Mouse (Mus musculus): ENCODE results near the gene Gm3415.
"Not testable (repeated sequence)": the region's sequence is repeated elsewhere in the genome, so short reads cannot be mapped to it uniquely, and the experiment has no call there.

Gm3415 gene

DNA sequence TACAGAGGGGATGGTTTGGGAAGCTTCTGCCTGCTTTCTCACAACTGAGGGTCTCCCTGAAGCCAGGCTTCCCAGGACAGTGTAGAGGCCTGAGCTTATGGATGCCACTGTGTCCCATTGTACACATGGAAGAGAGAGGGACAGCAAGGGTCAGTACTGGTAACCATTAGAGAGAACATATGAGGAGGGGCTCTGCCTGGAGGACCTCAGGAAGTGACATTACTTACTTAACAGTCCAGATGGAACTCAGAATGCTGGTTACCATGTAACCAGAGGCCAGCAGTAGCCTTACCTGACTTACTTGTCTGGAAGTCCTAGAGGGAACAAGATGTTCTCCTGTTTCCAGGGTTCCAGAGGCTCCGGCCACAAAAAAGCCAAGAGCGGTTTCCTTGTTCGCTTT lies at the start of gene Gm3415:
Gene Gm3415 (plus strand): TSS at position 301 of the 400 bp plus-strand sequence.
- DNase-seq (ENCODE audit: low spot score) = not testable (repeated sequence)

- not testable (repeated sequence) for DNase-seq (ENCODE audit: low spot score)
These were observed 42.1 kb upstream of the Gm3415 start, which contains the start of gene Gm3402 for GRCm38 (mm10) chr5:146513823-146514222. Gene Gm3402, plus strand, starts transcription at chr5:146514123.

- not testable (repeated sequence) for DNase-seq (ENCODE audit: low spot score)
These were observed 30.4 kb upstream of the Gm3415 start, which contains the start of gene Gm3404 for GRCm38 (mm10) chr5:146525501-146525900. Gene Gm3404, plus strand, starts transcription at chr5:146525801.

DNA sequence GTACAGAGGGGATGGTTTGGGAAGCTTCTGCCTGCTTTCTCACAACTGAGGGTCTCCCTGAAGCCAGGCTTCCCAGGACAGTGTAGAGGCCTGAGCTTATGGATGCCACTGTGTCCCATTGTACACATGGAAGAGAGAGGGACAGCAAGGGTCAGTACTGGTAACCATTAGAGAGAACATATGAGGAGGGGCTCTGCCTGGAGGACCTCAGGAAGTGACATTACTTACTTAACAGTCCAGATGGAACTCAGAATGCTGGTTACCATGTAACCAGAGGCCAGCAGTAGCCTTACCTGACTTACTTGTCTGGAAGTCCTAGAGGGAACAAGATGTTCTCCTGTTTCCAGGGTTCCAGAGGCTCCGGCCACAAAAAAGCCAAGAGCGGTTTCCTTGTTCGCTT lies 18.6 kb upstream of the Gm3415 start, which contains the start of gene Gm3409:
Gene Gm3409 (plus strand): TSS at position 301 of the 400 bp plus-strand sequence.
- DNase-seq (ENCODE audit: low spot score) = not testable (repeated sequence)

GRCm38 (mm10) chr5:146564259-146564658 lies 8.3 kb downstream of the Gm3415 start:
- DNase-seq (ENCODE audit: low spot score) = no peak

- no peak for DNase-seq (ENCODE audit: low spot score)
These were observed 11.1 kb downstream of the Gm3415 start for GRCm38 (mm10) chr5:146567054-146567453.

DNA sequence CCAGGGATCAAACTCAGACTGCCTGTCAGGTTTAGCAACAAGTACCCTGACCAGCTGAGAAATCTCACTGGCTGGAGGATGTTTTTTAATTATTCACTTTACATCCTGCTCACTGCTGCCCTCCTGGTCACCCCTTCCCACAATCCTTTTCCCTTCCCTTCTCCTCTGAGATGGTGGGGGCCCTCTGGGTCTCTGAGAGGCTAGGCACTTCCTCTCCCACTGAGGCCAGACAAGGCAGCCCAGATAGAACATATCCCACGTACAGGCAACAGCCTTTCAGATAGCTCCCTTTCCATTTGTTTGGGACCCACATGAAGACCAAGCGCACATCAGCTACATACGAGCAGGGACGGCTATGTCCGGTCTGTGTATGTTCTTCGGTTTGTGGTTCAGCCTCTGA lies 14.2 kb downstream of the Gm3415 start:
- DNase-seq (ENCODE audit: low spot score) = not testable (repeated sequence)

DNA sequence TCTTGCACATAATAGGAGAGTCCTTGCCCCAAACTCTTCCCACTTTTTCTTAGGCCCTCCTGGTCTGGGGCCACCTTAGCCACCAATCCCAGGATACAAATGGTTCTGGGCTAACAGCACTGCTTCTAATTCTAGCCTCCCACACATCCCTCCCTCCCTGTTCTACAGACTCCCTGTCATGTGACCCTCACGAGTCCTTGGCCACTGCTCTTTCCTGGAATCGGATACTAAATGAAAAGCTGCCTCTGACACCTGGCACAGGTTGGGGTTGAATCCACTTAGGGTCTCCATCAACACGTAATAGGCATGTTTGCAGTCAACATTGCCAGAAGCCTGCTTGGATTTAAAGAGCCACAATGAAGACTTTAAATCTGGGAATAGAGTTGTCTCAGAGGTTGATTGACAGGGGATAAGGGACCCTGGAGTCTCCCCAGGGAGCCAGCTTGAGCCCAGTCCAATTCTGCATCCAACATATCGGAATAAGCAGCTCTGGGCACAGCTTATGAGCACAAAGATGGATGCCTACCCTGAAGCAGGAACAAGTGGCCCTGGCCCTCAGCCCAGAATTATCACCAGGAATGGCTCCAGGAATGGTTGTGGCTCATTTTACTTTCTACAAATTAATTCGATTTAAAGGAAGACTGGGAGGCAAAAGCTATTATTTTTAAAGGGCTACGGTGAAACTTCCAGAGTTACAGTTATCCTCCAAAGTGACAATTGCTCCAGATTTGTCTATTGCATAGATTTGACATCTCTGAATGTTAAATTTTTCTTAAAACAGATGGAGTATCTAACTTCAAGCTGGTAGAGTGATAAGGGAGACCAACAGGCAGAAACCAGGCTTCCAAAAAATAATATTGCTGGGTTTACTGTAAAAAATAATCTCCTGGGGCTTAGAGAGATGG lies 16.1 kb downstream of the Gm3415 start:
- DNase-seq (ENCODE audit: low spot score) = not testable (repeated sequence)

DNA sequence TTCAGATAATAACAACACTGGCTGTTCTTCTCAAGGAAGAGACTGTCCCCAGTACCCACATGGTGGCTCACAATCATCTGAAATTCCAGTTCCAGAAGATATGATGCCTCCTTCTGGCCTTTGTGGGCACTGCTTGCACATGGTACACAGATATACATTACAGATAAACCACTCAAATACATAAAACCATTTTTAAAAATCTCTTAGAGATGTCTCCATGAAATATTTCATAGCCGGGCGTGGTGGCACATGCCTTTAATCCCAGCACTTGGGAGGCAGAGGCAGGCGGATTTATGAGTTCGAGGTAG lies 16.8 kb downstream of the Gm3415 start:
- not testable (repeated sequence) for DNase-seq (ENCODE audit: low spot score)

- DNase-seq (ENCODE audit: low spot score) = no peak
These were observed 20.7 kb downstream of the Gm3415 start for GRCm38 (mm10) chr5:146576668-146577067.

- no peak for DNase-seq (ENCODE audit: low spot score)
These were observed 28.2 kb downstream of the Gm3415 start for GRCm38 (mm10) chr5:146584156-146584477.

- no peak for DNase-seq (ENCODE audit: low spot score)
These were observed 28.8 kb downstream of the Gm3415 start, which contains the start of gene Gpr12 for GRCm38 (mm10) chr5:146584478-146585306. Gene Gpr12, minus strand, starts transcription at chr5:146585239.

DNA sequence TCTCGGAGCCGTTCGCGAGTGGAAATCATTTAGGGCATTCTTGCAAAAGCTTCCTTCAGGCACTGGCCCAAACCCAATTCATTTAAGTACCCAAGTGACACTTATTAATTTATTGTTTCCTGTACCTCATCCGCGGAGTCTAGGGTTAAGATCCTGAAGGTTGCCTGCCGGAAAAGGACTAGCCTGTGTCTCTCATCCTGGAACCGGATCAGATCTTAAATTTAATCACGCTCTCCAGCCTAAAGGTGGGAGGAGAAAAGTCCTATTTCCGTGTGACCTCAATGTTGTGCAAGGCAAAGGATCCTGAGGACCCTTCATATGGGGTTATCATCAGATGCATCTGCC lies 29.3 kb downstream of the Gm3415 start:
- no peak for DNase-seq (ENCODE audit: low spot score)

DNA sequence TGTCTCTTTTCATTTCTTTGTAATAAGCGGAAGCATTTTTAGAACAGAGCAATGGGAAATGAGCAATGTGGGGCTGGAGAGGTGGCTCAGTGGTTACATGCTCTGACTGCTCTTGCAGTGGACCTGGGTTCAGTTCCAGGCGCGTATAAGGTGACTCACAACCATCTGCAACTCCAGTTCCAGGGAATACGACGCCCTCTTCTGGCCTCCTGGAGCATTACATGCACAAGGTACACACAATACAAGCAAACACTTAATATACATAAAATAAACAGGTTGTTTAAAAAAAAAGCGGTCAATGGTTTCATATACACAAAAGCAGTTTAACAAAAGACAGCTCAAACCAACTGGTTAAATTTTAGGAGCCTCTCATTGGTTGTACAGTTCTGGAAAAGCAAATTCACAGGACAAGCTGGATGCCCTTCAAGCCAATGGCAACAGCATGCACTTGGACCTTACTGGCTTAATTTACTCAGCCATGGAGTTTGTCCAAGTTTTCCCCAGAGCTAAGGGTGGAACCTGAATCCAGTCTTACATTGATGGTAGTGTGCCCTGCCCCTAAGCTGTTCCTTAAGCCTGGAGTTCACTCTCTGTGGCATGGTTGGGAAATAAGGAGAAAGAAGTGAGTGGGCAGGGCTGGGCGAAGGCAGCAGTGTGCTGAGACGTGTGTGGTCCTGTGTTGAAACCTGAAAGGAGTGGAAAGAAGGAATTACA lies 30.6 kb downstream of the Gm3415 start:
- no peak for DNase-seq (ENCODE audit: low spot score)

DNA sequence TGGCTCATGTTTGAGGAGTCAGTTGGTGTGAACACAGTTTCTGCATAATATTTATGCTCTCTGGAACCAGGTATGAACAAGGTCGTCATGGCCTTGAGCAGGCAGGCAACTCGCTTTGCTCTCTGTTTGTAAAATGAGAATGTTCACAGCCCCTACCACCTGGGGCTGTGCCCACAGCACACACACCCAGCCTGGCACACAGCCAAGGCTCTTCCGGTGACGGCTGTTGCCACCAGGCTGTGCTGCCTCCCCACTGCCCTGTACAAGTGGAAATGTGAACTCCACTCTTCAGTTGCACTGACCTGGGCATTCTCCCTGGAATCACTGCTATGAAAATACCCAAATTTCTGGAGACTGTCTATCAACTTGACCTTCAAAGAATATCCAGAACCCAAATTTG lies 35.1 kb downstream of the Gm3415 start:
- no peak for DNase-seq (ENCODE audit: low spot score)

DNA sequence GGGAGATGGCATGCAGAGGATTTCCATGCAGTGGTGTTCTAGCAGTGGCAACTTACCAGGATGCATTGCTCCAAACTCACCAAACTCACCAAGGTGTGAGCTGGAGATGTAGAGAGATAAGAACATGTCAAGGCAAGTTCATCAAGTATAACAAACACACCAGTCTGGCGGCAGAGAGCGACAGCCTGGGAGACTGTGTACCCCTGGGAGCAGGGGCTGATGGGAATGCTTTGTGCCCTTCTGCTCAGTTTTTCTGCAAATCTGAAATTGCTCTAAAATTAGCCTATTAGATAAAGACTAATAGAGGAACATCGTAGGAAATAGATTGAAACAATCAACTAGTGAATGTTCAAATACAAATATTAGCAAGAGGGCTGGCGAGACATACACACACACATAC lies 35.7 kb downstream of the Gm3415 start:
- DNase-seq (ENCODE audit: low spot score) = no peak

- DNase-seq (ENCODE audit: low spot score) = no peak
These were observed 36.6 kb downstream of the Gm3415 start for GRCm38 (mm10) chr5:146592580-146592979.

GRCm38 (mm10) chr5:146596612-146597502 lies 40.9 kb downstream of the Gm3415 start:
- no peak for DNase-seq (ENCODE audit: low spot score)

DNA sequence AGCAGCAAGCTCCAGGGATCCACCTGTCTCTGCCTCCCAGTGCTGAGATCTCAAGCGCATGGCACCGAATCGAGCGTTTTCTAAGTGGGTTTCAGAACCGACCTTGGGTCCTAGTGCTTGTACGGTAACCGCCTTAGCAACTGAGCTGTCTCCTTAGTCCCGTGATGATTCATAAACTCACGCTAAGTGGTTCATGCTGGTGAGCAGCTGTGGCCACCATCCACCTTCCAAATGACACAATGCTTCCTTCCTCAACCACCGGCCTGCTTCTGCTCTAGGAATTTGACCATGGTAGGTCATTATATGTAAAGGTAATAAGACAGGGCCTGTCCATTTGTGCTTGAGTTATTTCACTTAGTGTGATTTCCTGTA lies 41.6 kb downstream of the Gm3415 start:
- no peak for DNase-seq (ENCODE audit: low spot score)

DNA sequence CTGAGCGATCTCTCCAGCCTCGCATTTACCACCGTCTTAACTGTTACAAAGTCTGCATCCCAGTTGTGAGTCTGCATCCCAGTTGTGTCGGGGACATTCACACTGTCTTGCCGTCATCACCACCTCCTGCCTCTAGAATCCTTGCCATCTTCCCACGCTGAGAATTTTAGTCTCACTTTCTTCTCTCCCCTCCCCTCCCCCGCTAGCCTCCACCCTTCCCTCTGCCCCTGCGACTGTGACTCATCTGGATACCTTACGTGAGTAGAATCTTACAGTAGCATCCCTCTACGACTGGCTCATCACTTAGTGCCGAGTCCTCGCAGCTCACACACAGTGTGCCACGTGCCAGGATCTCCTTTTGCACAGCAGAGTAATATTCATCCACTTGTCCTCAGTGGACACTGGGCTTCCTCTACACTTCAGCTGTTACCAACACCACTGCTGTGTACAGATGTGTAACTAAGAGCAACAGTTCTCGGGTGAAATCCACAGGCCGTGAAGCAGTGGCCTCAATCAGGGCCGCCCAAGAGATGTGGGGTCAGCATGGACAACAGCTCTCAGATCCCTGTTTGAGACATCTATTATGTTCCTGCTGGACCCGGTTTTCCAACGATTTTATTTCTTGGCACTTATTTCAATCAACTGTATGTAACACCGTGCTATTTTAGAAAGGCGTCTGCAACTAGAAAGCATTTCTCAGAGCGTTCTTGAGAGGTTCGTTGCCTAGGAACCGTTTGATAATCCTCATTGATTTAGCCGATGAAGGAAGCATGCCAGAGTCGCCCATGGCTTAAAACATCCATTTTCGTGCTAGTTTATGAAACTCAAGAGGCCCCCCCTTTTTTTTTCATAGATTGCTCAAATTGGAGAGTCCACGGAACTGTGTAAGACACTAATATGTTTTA lies 42.5 kb downstream of the Gm3415 start:
- no peak for DNase-seq (ENCODE audit: low spot score)
